Mouse (Mus musculus) monocyte, adult 5-6 weeks (primary cell): ENCODE data around the gene Hivep3. TPM values are rescaled to one million over a fixed set of nuclear protein-coding genes. Genes with fewer than 3 reads are reported as not detected.

Source experiments
- ATAC-seq: fragments of 153-309, 156-312 bp; replicated peaks from 2 replicates; pipeline ENCODE4 v1.8.0; 2017; ENCODE audit warnings: mild to moderate bottlenecking; ENCODE audit not compliant: low TSS enrichment, insufficient number of reproducible peaks, severe bottlenecking, poor library complexity, low FRiP score
- total RNA-seq: library from RNA; stranded (forward); fragments of 200-1000, 200-491, 200-594 nt; gene quantifications from 3 replicates; pipeline ENCODE4 v1.2.3, GENCODE M21; 2017

The Hivep3 gene
- total RNA-seq, 1 experiment from 2014 or later = 3.1 TPM

DNA sequence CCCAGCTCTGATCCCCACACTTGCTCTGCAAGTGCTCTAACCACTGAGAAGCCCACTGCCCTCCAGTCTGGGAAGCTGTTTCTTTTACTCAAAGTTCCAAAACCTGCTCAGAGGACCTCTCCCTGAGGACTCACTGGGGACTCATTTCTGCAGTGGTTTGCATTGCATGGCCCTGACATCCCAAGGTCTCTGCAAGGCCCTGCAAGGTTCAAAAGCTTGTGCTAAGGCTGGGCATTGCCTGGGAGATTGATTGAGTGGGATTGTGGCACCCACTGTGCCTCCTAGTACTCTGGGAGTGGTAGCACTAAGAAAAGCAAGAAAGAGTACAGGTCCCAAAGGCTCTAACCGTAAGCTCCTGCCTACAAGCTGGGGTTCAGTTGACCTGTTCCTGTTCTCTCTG is 279.3 kb downstream of the Hivep3 start:
- no peak for ATAC-seq

DNA sequence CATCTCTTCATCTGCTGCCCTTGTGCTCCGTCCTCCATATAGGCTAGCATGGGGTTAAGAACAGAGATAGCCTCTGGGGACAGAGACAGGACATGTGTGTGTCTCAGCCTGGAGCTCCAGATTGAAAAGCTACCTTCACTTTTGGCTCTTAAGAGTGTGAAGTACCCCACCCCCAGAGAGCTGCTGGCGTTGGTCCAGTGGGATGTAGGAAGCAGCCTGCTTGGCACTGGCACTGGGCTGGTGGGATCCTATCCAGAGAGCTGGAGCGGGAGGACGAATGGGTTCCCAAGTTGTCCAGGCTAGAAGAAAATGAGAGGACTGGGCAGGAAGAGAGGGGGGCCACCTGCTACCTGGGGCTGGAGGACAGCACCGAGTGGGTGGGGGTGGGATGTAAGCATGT is 284.8 kb downstream of the Hivep3 start:
- no peak for ATAC-seq

DNA sequence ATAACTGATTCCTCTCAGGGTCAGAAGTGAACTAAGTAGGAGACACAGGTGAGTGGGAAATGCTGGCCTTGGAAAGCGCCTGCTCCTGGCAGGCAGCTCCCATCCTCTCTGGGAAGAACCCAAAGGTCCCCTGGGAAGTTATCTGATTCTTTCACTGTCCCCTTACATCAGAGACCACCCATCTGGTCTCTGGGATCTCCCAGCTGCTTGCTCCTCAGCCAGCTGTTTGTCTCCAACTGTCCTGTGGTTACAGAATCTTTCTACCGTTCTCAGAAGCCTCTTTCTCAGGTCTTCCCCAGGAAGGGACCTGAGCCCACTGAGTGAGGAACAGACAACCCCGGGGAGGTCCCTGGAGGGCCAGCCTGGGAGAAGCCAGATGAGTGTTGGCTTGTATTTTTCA is 288.8 kb downstream of the Hivep3 start:
- ATAC-seq = no peak

DNA sequence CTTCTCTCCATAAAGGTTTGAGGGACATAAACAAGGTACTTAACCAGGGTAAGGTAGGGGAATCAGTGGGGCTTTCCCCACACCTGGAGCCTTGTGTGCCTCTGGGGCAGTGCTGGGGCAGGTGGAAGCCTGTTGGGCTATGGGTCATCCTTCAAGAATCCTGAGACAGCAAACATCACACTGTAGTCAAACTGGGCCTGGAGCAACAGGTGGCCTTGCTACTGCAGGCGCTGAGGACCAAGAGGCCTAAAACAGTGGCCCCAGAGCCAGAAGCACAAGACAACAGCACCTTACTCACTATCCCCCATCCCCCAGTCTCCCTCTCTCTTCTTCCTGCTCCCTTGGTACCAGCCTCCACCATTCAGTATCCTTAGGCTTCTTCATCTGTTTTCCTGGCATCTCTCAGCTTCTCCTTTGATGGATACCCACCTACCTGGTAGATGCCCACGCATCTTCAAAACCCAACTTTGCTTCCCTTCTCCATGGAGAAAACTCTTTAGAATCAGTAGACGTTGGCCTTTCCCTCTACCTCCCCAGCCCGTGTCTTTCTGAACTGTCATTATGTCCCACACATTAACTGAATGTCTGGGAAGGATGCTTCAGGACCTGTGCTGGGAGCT is 289.7 kb downstream of the Hivep3 start:
- ATAC-seq = no peak

DNA sequence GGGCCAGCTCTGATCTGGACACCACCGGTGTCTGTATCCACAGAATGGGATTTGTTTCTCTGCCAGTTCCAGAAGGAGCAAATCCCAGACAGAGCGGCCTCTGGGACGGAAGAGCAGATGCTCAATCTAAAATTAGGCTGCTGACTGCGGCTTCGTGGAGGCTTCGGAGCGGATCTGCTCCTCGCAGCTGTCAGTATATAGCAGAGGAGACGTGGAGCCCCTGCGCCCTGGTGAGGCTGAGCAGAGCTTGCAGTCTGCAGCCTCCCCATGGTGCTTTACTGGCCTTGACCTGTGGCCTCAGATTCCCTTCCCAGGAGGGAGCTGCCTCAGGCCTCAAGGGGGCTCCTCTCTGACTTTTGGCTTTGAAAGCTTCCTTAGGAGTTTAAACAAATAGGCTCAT is 290.5 kb downstream of the Hivep3 start:
- ATAC-seq = no peak

DNA sequence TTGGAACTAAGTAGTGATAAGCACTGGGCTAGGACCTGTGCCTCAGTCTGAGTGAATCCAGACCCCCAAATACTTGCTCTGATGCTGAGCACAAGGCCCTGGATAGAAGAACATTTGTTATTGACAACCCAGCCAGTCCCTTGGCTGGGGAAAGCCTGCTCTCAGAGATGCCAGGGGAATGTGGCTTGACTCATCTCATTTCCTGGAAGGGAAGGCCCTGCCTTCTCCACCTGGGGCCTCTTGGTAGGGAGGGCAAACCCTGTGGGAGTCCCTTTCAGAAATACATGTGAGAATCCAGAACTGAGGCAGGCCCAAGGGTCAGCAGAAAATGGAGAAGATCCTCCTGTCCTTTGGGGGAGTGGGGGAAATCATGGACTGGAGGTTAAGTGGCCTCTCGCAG is 294.1 kb downstream of the Hivep3 start:
- no peak for ATAC-seq

DNA sequence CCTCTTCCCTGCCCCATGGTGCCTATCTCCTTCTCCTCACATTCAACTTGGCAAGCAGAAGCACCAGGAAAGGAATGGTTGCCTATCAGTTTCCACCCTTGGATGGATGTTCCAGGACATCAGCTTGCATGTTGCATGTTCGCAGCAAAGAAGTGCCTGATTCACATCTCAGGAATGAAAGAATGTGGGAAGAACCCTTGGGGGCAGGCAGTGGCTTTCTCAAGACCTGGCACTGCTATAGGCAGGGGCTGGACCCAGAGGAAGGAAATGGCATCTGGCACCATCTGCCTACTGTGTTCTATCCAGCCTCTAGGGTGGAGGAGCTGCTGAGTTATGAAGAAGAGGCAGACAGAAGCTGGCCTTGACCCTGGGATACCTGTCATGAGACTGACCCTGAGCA is 296.4 kb downstream of the Hivep3 start:
- ATAC-seq = no peak

DNA sequence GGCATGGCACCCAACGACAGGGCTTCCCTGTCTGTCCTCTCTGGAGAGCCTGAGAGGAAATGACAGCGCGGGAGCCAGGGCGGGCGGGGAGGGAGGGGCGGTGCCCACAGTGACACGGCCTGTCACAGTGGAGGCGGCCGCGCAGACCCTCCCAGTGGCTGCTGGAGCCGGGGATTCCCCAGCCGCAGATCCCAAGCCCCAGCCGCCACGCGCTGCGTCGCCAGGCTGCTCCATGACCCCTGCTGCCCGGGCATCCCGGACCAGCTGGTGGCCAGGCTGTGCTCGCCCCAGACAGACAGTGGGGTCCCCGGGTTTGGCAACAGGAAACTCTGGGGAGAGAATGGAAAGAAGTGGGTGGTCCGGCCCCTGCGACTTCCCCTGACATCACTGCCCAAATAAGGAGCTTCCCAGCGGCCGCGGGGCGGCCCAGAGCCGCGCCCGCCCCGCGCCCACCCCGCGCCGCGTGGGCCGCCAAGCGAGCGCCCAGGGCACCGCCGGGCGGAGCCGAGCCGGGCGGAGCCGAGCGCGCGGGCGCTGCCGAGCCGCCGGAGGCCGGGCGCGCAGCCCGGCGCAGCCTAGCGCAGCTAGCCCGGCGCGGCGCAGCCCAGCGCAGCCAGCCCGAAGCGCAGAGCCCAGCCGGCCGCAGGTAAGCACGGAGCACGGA is 298.9 kb downstream of the Hivep3 start:
- no peak for ATAC-seq

DNA sequence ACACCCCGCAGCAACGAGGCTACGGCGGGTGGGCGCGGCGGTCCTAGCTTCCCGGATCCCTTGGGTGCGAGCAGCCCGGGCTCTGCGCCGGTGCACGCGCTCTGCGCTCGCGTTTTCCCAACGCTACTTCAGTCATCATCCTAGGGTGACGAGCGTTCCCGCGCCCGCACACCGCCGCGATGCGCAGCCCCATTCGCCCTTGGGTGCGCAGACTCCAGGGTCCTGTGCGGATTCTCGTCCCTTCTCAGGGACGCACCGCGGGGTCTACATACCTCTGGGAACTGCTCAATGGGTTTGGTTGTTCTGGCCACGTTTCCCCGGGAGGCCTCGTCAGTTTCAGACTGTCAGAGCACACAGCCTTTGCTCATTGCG is 299.4 kb downstream of the Hivep3 start:
- no peak for ATAC-seq

DNA sequence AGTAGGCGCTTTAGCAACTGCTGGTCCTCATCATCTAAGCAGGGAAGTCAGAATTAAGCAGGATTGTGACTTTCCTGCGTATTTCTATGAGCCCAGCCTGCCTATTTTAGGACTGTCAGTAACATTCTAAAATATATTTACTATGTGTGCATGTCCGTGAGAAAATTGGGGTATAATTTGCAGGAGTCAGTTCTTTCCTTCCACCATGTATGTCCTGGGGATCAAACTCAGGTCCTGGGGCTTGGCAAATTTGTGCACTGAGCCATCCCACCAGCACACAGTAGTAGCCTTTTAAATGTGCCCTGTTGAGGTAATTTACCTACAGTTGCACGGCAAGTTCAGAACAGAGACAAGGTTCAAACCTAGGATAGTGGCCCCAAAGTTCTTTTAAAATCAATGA is 302.7 kb downstream of the Hivep3 start:
- ATAC-seq = no peak

DNA sequence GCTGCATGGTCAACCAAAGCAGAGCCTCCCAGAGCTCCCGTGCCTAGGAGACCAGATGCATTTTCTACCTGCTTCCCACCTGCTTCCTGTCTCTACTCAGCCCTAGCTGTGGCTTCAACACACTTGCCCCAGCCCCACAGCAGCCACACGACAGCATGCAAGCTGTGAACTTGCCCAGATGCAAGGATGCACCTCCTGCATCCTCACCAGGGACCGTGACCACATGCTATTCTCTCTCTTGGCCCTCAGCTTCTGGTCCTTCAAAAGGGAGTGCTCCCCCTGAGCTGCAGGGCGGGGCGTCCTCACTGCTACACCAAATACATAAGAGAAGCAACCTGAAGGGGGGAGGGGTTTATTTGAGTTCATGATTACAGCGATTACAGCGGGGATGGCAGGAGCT is 303.4 kb downstream of the Hivep3 start:
- ATAC-seq = no peak

DNA sequence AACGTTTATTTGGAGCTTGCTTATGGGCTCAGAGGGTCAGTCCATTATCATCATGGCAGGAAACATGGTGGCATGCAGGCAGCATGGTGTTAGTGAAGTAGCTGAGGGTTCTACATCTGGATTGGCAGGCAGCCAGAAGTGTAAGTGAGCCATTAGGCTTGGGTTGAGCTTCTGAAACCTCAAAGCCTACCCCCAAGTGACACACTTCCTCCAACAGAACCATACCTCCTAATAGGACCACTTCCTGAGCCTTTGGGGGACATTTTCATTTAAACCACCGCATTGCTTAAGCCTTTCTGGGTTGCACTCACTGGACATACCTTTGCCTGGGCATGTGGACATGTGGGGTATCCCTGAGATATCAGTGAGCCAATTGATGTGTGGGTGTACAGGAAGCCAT is 307.9 kb downstream of the Hivep3 start:
- ATAC-seq = no peak

DNA sequence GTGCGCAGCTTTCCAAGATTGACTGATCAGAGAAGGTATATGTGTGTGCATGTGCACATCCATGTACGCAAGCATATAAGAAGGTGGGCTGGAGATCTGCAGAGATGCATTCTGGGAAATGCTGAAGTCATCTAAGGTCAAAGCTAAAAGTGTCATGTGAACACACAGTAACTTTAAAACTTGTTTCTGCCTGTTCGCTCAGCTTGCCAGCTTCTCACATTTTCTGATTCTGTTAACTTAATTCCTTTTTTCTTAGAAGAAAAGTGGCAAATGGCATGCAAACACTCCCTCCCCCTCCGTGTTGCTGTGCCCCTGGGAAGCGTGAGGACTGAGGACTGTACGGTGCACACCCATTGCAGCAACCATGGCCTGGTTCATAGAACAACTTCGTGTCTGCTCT is 308.9 kb downstream of the Hivep3 start:
- no peak for ATAC-seq

DNA sequence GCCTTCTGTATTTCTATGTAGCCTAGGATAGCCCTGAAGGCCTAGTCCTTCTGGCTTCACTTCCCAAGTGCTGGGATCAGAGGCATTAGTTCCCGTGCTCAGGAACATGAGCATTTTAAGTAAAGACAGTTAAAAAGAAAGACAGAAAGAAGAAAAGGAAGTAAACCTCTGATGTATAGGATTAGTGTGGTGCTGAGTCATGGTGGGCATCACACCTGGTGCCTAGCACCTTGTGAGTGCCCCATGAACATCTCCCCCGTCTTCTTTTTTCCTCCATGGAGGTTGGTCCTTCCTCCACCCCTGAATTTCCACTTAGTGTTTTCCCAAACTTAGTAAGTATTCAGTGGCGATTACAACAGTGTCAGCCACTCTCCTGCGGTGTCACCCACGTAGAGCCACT is 311.0 kb downstream of the Hivep3 start:
- ATAC-seq = no peak

DNA sequence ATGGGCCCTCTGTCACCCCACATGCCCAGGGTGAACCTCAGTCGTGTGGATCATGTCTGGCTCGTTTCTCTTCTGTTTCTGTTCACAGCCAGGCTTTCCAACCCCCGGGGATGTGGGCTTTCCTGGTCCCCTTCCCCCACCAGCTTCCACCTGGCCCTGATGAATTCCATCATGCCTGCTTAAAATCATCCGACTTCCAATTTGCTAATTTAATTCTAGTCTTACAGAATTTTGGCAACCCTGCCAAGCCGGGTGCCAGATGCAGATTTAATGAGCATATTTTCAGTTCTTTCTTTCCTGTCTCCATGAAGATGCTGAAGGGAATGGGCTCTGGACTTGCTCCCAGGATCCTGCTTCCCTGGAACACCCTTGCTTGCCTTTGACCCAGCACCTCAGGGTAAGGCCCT is 311.6 kb downstream of the Hivep3 start:
- ATAC-seq = no peak

DNA sequence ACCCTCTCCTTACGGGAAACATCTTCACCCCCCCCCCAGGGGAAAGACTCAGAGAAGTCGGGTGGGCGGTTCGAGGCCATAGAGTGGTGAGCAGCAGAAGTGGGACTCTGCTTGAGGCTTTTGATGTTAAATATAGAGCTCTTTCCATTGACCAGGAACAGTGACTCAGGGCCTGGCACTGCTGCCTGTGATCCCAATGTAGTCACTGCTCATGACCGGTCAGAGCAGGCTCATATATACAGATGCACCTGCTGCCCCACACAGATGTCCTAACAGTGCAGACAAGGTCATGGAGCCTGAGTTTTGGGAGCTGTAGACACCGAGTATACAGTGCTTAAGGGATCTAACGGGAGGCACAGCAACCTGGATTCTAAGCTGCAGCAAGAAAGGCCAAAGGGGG is 312.3 kb downstream of the Hivep3 start:
- ATAC-seq = no peak

DNA sequence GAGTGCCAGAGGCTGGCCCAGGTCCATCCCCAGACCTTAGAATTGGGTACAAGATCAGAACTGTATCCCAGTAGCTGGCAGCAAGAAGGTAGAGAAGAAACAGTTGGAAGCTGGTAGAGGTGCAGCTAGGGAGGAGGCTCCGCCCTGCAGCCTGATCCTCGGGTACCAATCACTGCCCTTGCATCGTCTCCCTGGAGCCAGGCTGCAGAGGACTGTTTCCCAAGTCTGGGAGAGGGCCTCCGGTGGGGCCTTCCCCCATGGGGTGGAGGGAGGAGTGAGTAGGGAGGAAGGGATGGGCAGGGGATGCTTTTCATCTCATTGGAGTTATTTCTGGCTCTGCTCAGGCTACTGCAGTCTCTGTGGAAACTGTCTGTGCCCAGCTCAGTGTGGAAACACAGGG is 313.5 kb downstream of the Hivep3 start:
- ATAC-seq = no peak

DNA sequence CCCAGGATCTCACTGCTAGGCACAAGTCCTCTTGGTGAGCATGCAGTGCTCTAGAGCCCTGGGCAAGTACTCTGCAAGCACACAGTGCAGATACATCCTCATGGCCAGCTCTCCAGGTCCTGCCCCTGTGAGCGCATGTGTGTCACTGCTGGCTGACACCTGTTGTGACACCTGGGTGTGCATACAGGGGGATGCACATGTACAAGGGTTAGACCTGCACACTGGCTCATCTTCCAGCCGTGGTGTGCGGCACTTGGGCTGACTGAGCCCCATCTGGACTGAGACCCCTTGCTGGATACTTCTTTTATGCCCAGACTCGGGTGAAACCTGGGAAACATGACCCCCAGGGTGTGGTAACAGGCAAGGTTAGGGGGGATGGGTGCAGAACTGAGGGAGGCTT is 314.7 kb downstream of the Hivep3 start:
- ATAC-seq = no peak

DNA sequence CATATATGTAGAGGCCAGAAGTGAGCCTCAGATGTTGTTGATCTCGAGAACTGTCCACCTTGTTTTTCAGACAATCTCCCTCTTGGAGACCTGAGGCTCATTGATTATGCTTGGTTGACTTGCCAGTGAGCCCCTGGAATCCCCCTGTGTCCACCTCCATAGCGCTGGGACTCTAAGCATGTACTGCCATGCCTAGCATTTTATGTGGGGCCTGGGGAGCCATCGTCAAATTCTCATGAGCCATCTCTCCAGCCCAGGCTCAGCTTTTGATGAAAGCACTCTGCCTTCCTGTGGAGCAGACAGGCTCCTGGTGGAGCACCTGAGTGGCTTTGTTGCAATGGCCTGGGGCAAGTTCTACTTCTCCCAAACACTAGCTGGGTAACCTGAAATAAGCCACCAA is 316.3 kb downstream of the Hivep3 start:
- ATAC-seq = no peak

DNA sequence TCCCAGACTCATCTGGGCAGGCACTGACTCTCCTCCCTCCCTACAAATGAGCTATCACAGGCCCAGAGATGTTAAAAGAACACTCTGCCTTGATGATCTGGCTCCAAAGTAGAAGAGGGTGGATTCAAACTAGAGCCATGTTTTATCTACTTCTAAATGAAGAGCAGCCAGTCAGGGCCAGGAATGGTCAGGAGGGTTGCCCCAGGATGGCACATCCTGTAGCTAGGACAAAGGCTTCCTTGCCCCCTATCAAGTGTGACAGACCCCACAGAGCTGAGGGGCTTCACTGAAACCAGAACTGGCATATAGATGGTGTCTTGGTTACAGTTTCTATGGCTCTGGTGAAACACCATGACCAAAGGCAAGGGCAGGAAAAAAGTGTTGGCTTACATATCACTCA is 318.9 kb downstream of the Hivep3 start:
- ATAC-seq = no peak
